Mouse (Mus musculus) kidney, embryonic 16.5 days (tissue): ENCODE measurements around the gene Snx20. TPM values are rescaled to one million over a fixed set of nuclear protein-coding genes. Genes with fewer than 3 reads are reported as not detected.
"Not testable (repeated sequence)": the region's sequence is repeated elsewhere in the genome, so short reads cannot be mapped to it uniquely, and the experiment has no call there.

Experiments used
- ATAC-seq: fragments of 200-750 bp; cut with Nextera tagmentation; 2 replicates; pipeline ENCODE4 v1.8.0; 2017; ENCODE audit warnings: moderate TSS enrichment; ENCODE audit not compliant: low FRiP score, low TSS enrichment
- H3K27ac ChIP-seq: fragments of 300-500 bp; sonication (generic); 2 replicates; pipeline ENCODE4 v1.5.1; 2014; ENCODE audit warnings: low read length
- H3K27me3 ChIP-seq: fragments of 300-500 bp; sonication (generic); 2 replicates; pipeline ENCODE4 v1.6.1; 2014; ENCODE audit warnings: low read length, control low read depth, mixed read lengths; ENCODE audit not compliant: insufficient read depth
- H3K36me3 ChIP-seq: fragments of 300-500 bp; sonication (generic); 2 replicates; pipeline ENCODE4 v1.6.1; 2014; ENCODE audit warnings: low read length, control low read depth, mixed read lengths; ENCODE audit not compliant: insufficient read depth
- H3K4me1 ChIP-seq: fragments of 300-500 bp; sonication (generic); 2 replicates; pipeline ENCODE4 v1.6.1; 2014; ENCODE audit warnings: low read length, control low read depth, mixed read lengths; ENCODE audit not compliant: insufficient read depth
- H3K4me2 ChIP-seq: fragments of 300-500 bp; sonication (generic); replicated peaks from 2 replicates; pipeline ENCODE4 v1.6.1; 2014; ENCODE audit warnings: low read depth, low read length
- H3K4me3 ChIP-seq: fragments of 300-500 bp; sonication (generic); 2 replicates; pipeline ENCODE4 v1.5.1; 2014; ENCODE audit warnings: mild to moderate bottlenecking, low read length
- H3K9ac ChIP-seq: fragments of 300-500 bp; sonication (generic); replicated peaks from 2 replicates; pipeline ENCODE4 v1.6.1; 2014; ENCODE audit warnings: low read length
- H3K9me3 ChIP-seq: fragments of 300-500 bp; sonication (generic); 2 replicates; pipeline ENCODE4 v1.6.1; 2016; ENCODE audit warnings: low read length, control low read depth
- WGBS: fragments of 180-500 bp; shearing (Covaris S2); extraction: QIAGEN DNeasy Blood & Tissue Kit; methylation state at CpG from one replicate; pipeline ENCODE4 v1.1.7; 2014; 5-methylcytosine and 5-hydroxymethylcytosine counted together
- polyA plus RNA-seq: library from polyadenylated mRNA; unstranded; fragments of >200 nt; fragmentation: Nextera tagmentation; extraction: Ambion mirVana; gene quantifications from 2 replicates; pipeline ENCODE4 v1.2.1, GENCODE M21; 2015

Gene Snx20
- polyA plus RNA-seq, 1 experiment from 2014 or later, result 1.9 TPM

GRCm38 (mm10) chr8:88668400-88669086 lies 32.6 kb upstream of the Snx20 start:
- WGBS, result 55% methylated on average over 14 of the region's 14 CpGs
- H3K27ac ChIP-seq, result 0 out of 2 replicates have a peak overlapping the region, but pooled peaks have one; percentile 13
- H3K9me3 ChIP-seq, result no peaks in the 10 kb centered on the region
- H3K27me3 ChIP-seq, result no peaks in the 10 kb centered on the region
- ATAC-seq, result peak; percentile 41; the same call in 1 of the 2 replicates
- H3K4me1 ChIP-seq, result peaks cover 19% of the 10 kb centered on the region
- no peak overlapping the region for H3K4me2 ChIP-seq
- no peak overlapping the region for H3K9ac ChIP-seq
- H3K4me3 ChIP-seq, result no peak overlapping the region
- H3K36me3 ChIP-seq, result no peaks in the 10 kb centered on the region

GRCm38 (mm10) chr8:88666435-88666834 lies 30.5 kb upstream of the Snx20 start:
- peaks cover 19% of the 10 kb centered on the region for H3K4me1 ChIP-seq
- H3K4me3 ChIP-seq, result no peak overlapping the region
- ATAC-seq, result no peak
- H3K9me3 ChIP-seq, result no peaks in the 10 kb centered on the region
- no peak overlapping the region for H3K27ac ChIP-seq
- H3K4me2 ChIP-seq, result no peak overlapping the region
- no peaks in the 10 kb centered on the region for H3K36me3 ChIP-seq
- H3K27me3 ChIP-seq, result no peaks in the 10 kb centered on the region
- WGBS, result 37% methylated on average over 1 of the region's 1 CpGs
- no peak overlapping the region for H3K9ac ChIP-seq

- Histone ChIP-seq H3K9ac (no peak overlapping the region), H3K36me3 (no peaks in the 10 kb centered on the region), H3K4me2 (no peak overlapping the region), H3K4me3 (no peak overlapping the region), H3K4me1 (peaks cover 19% of the 10 kb centered on the region), H3K27me3 (no peaks in the 10 kb centered on the region), H3K9me3 (no peaks in the 10 kb centered on the region), H3K27ac (no peak overlapping the region)
- WGBS, result 80% methylated on average over 19 of the region's 19 CpGs
- no peak for ATAC-seq
Observed at GRCm38 (mm10) chr8:88664947-88665346, 29.0 kb upstream of the Snx20 start.

- H3K9ac ChIP-seq, result no peak overlapping the region
- no peak overlapping the region for H3K27ac ChIP-seq
- WGBS, result 53% methylated on average over 16 of the region's 16 CpGs
- peak; percentile 53; the same call in 1 of the 2 replicates for ATAC-seq
- H3K9me3 ChIP-seq, result no peaks in the 10 kb centered on the region
- no peaks in the 10 kb centered on the region for H3K36me3 ChIP-seq
- no peak overlapping the region for H3K4me3 ChIP-seq
- peaks cover 19% of the 10 kb centered on the region for H3K4me1 ChIP-seq
- no peak overlapping the region for H3K4me2 ChIP-seq
- no peaks in the 10 kb centered on the region for H3K27me3 ChIP-seq
Observed at GRCm38 (mm10) chr8:88664121-88664520, 28.2 kb upstream of the Snx20 start.

- Histone ChIP-seq H3K27ac (no peak overlapping the region), H3K4me3 (no peak overlapping the region), H3K4me2 (no peak overlapping the region), H3K4me1 (peaks cover 19% of the 10 kb centered on the region), H3K9ac (no peak overlapping the region), H3K36me3 (no peaks in the 10 kb centered on the region), H3K27me3 (no peaks in the 10 kb centered on the region), H3K9me3 (no peaks in the 10 kb centered on the region)
- no peak for ATAC-seq
- 74% methylated on average over 6 of the region's 6 CpGs for WGBS
Observed at GRCm38 (mm10) chr8:88662401-88662821, 26.5 kb upstream of the Snx20 start.

GRCm38 (mm10) chr8:88659873-88660272 lies 23.9 kb upstream of the Snx20 start:
- 85% methylated on average over 3 of the region's 3 CpGs for WGBS
- no peak overlapping the region for H3K27ac ChIP-seq

GRCm38 (mm10) chr8:88655334-88655733 lies 19.4 kb upstream of the Snx20 start:
- Histone ChIP-seq H3K4me3 (no peak overlapping the region), H3K4me1 (no peaks in the 10 kb centered on the region), H3K9me3 (no peaks in the 10 kb centered on the region), H3K36me3 (no peaks in the 10 kb centered on the region), H3K27ac (no peak overlapping the region), H3K4me2 (no peak overlapping the region), H3K9ac (no peak overlapping the region), H3K27me3 (no peaks in the 10 kb centered on the region)
- ATAC-seq, result no peak

More at GRCm38 (mm10) chr8:88659873-88660272, 23.9 kb upstream of the Snx20 start:
- Histone ChIP-seq H3K4me2 (no peak overlapping the region), H3K4me3 (no peak overlapping the region), H3K9me3 (no peaks in the 10 kb centered on the region), H3K27me3 (no peaks in the 10 kb centered on the region), H3K9ac (no peak overlapping the region), H3K36me3 (no peaks in the 10 kb centered on the region), H3K4me1 (peaks cover 9% of the 10 kb centered on the region; the same call in 1 of the 2 replicates)
- ATAC-seq, result no peak

- H3K9me3 ChIP-seq, H3K27ac ChIP-seq, ATAC-seq, H3K4me2 ChIP-seq, H3K27me3 ChIP-seq, H3K4me3 ChIP-seq, H3K9ac ChIP-seq, H3K36me3 ChIP-seq: not testable (repeated sequence)
- H3K4me1 ChIP-seq, result peaks cover 14% of the 10 kb centered on the region
- WGBS, result 58% methylated on average over 4 of the region's 4 CpGs
Observed at GRCm38 (mm10) chr8:88651122-88651521, 15.2 kb upstream of the Snx20 start.

- no peak overlapping the region for H3K4me3 ChIP-seq
- H3K27me3 ChIP-seq, result peaks cover 6% of the 10 kb centered on the region; the same call in 1 of the 2 replicates
- 75% methylated on average over 6 of the region's 6 CpGs for WGBS
- ATAC-seq, result no peak
- H3K4me2 ChIP-seq, result no peak overlapping the region
- peaks cover 14% of the 10 kb centered on the region for H3K4me1 ChIP-seq
- no peaks in the 10 kb centered on the region for H3K9me3 ChIP-seq
- no peaks in the 10 kb centered on the region for H3K36me3 ChIP-seq
- H3K9ac ChIP-seq, result no peak overlapping the region
- H3K27ac ChIP-seq, result no peak overlapping the region
Observed at GRCm38 (mm10) chr8:88650016-88650708, 14.2 kb upstream of the Snx20 start.

- Histone ChIP-seq H3K36me3 (no peaks in the 10 kb centered on the region), H3K4me2 (no peak overlapping the region)
Observed at GRCm38 (mm10) chr8:88648322-88648721, 12.4 kb upstream of the Snx20 start.

More at GRCm38 (mm10) chr8:88648322-88648721, 12.4 kb upstream of the Snx20 start:
- Histone ChIP-seq H3K9me3 (no peaks in the 10 kb centered on the region), H3K9ac (no peak overlapping the region), H3K4me1 (peaks cover 14% of the 10 kb centered on the region), H3K27me3 (peaks cover 6% of the 10 kb centered on the region; the same call in 1 of the 2 replicates), H3K27ac (no peak overlapping the region), H3K4me3 (no peak overlapping the region)
- no peak for ATAC-seq
